Mouse (Mus musculus) midbrain, embryonic 11.5 days (tissue): ENCODE data around the gene Zfp940. TPM values are rescaled to one million over a fixed set of nuclear protein-coding genes. Genes with fewer than 3 reads are reported as not detected.

Source experiments
- ATAC-seq: fragments of 200-750 bp; cut with Nextera tagmentation; 2 replicates; pipeline ENCODE4 v1.8.0; 2017; ENCODE audit warnings: moderate TSS enrichment, moderate library complexity; ENCODE audit not compliant: low FRiP score
- DNase-seq: peaks from one replicate; pipeline ENCODE4 v3.0.0; 2015; ENCODE audit warnings: low spot score; ENCODE audit errors: missing footprints
- H3K27ac ChIP-seq: fragments of 300-500 bp; sonication (generic); 2 replicates; pipeline ENCODE4 v1.5.1; 2014; ENCODE audit warnings: low read depth, low read length
- H3K27me3 ChIP-seq: fragments of 300-500 bp; sonication (generic); 2 replicates; pipeline ENCODE4 v1.6.1; 2014; ENCODE audit warnings: mild to moderate bottlenecking, low read length, moderate library complexity, mixed read lengths; ENCODE audit not compliant: control insufficient read depth, insufficient read depth
- H3K36me3 ChIP-seq: fragments of 300-500 bp; sonication (generic); 2 replicates; pipeline ENCODE4 v1.6.1; 2014; ENCODE audit warnings: mild to moderate bottlenecking, low read length, moderate library complexity, mixed read lengths; ENCODE audit not compliant: control insufficient read depth, insufficient read depth
- H3K4me1 ChIP-seq: fragments of 300-500 bp; sonication (generic); 2 replicates; pipeline ENCODE4 v1.6.1; 2014; ENCODE audit warnings: low read length; ENCODE audit not compliant: control insufficient read depth, insufficient read depth
- H3K4me2 ChIP-seq: fragments of 300-500 bp; sonication (generic); 2 replicates; pipeline ENCODE4 v1.6.1; 2014; ENCODE audit warnings: mild to moderate bottlenecking, moderate library complexity
- H3K4me3 ChIP-seq: fragments of 300-500 bp; sonication (generic); 2 replicates; pipeline ENCODE4 v1.5.1; 2014; ENCODE audit warnings: low read depth, low read length
- H3K9ac ChIP-seq: fragments of 300-500 bp; sonication (generic); 2 replicates; pipeline ENCODE4 v1.6.1; 2014; ENCODE audit warnings: low read length
- H3K9me3 ChIP-seq: fragments of 300-500 bp; sonication (generic); 2 replicates; pipeline ENCODE4 v1.6.1; 2016; ENCODE audit warnings: low read length; ENCODE audit not compliant: control insufficient read depth
- WGBS: fragments of 180-500 bp; shearing (Covaris S2); extraction: QIAGEN DNeasy Blood & Tissue Kit; methylation state at CpG from one replicate; pipeline ENCODE4 v1.1.7; 2014; 5-methylcytosine and 5-hydroxymethylcytosine counted together
- polyA plus RNA-seq: library from polyadenylated mRNA; unstranded; fragments of >200 nt; fragmentation: Nextera tagmentation; extraction: Ambion mirVana; gene quantifications from 2 replicates; pipeline ENCODE4 v1.2.1, GENCODE M21; 2014

The Zfp940 gene
- polyA plus RNA-seq, 1 experiment from 2014 or later, result 12.5 TPM

DNA sequence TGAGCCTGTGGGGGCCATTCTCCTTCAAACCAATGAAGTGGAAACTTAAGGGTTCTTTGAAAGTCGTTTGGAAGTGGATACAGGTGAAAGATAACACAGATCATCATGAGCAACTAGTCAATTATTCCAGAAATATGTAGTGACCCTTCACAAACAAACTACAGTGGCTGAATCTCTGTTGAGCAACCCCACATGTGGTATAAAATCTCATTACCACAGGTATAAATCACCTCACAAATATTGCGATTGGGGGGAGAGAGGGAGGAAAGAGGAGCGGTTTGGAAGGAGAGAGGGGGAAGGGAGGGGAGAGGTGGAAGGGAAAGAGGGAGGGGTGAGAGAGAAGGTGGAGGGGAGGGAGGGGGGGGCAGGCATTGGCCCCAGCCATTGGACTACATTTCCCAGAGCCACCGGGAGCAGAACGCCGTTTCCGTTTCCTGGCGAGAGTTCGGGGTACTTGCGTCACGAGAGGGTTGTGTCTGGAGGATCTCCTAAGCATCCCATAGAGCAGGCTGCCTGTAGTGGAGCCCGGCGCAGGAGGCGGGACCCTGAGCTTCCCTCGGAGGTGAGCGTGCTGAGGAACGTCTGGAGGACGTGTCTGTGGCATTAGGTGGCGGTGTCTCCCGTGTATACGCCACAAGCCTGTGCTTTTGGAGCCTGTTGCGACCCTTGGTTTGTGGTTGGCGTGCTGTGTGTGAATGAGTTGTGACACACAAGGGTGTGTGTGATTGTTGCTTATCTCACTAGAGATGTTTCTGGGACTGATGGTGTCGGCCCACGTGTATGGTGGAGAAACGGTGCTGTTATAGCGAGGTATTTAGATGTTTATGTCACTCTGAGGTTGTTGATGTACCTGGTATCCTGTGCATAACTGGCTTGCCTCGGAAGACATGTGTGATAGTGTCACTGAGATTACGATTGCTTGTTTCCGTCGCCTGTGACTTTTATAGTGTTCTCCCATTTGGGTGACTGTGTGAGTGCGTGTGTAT, 6.4 kb upstream of the Zfp940 start, which contains the start of gene Zfp420:
Zfp420 (plus strand) TSS at position 448 of the 986 bp plus-strand sequence.
- Histone ChIP-seq H3K4me3 (peak within 1 kb of the TSS; percentile 50), H3K9me3 (no peaks in the 10 kb centered on the region), H3K27me3 (no peaks in the 10 kb centered on the region), H3K9ac (peak within 1 kb of the TSS; percentile 58), H3K36me3 (no peaks in the 10 kb centered on the region), H3K4me2 (peak within 1 kb of the TSS; percentile 60), H3K4me1 (peaks cover 6% of the 10 kb centered on the region; the same call in 1 of the 2 replicates), H3K27ac (no peak within 1 kb of the TSS)
- DNase-seq (peak; percentile 96), ATAC-seq (peak; percentile 98)
- 7% methylated on average over 32 of the region's 32 CpGs for WGBS

DNA sequence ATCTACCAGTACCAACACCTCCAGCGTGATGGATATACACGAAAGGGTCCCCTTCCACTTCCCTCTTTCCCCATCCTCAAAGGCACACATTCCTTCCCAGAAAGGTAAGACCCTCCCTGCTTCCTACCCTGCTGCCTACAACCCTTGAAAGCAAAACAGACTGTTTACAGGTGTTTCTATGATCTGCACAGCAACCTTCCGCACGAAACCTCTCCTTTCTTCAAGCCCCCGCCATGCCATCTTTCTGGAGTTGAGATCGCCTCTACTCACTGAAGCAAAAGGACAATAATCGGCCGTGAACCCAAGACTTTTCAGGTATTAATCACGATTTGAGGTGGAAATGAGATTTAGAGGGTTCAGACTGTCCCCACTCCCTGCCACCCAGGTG, 644 bp downstream of the Zfp940 start:
- 58% methylated on average over 9 of the region's 9 CpGs for WGBS
- DNase-seq (no peak), ATAC-seq (peak; percentile 20; the same call in 1 of the 2 replicates)
- no peak overlapping the region for H3K27ac ChIP-seq
- H3K9me3 ChIP-seq, result no peaks in the 10 kb centered on the region
- 0 out of 2 replicates have a peak, but pooled peaks cover 5% of the 10 kb centered on the region for H3K4me1 ChIP-seq
- peak overlapping the region; percentile 57 for H3K4me3 ChIP-seq
- peak overlapping the region; percentile 78 for H3K9ac ChIP-seq
- peak overlapping the region; percentile 74 for H3K4me2 ChIP-seq
- no peaks in the 10 kb centered on the region for H3K27me3 ChIP-seq
- H3K36me3 ChIP-seq, result no peaks in the 10 kb centered on the region

DNA sequence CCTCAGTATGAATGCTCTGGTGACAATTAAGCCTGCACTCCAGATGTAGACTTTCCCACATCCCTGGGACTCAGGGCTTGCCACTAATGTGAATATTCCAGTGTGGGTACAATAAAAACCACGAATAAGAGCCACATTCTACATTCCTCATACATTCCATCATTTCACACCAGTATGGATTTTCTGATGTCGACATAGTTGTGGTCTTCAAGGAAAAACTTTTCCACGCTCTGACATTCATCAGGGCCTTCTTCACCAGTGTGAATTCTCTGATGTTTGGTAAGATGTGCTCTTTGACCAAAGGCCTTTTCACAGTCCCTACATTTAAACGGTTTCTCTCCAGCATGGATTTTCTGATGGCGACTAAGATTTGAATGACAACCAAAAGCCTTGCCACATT, 8.9 kb downstream of the Zfp940 start:
- 93% methylated on average over 5 of the region's 5 CpGs for WGBS
- Histone ChIP-seq H3K4me2 (no peak overlapping the region), H3K9me3 (no peaks in the 10 kb centered on the region), H3K9ac (no peak overlapping the region), H3K27me3 (no peaks in the 10 kb centered on the region), H3K4me1 (no peaks in the 10 kb centered on the region), H3K27ac (no peak overlapping the region), H3K36me3 (peaks cover 10% of the 10 kb centered on the region; the same call in 1 of the 2 replicates), H3K4me3 (no peak overlapping the region)
- DNase-seq, result no peak
- ATAC-seq, result no peak

DNA sequence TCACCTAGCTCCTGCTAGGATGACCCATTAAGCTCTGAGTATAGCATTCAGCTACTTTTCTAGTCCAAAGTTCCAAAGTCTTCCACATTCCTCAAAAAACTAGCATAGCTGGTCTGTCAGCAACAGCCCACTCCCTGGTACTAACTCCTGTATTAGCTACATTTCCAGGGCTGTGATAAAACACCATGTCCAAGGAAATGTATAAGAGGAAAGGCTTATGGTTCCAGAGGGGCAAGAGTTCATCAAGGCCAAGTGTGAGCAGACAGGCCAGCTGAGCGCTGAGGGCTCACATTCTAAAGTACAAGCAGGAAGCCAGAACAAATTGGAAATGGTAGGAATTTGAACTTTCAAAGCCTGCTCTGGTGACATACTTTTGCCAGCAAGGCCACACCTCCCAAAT, 11.4 kb downstream of the Zfp940 start:
- H3K4me3 ChIP-seq, result no peak overlapping the region
- ATAC-seq (no peak), DNase-seq (no peak)
- no peaks in the 10 kb centered on the region for H3K9me3 ChIP-seq
- H3K4me1 ChIP-seq, result no peaks in the 10 kb centered on the region
- H3K27me3 ChIP-seq, result no peaks in the 10 kb centered on the region
- no peak overlapping the region for H3K9ac ChIP-seq
- no peak overlapping the region for H3K27ac ChIP-seq
- no peak overlapping the region for H3K4me2 ChIP-seq
- H3K36me3 ChIP-seq, result peaks cover 10% of the 10 kb centered on the region; the same call in 1 of the 2 replicates
- 93% methylated on average over 1 of the region's 1 CpGs for WGBS

DNA sequence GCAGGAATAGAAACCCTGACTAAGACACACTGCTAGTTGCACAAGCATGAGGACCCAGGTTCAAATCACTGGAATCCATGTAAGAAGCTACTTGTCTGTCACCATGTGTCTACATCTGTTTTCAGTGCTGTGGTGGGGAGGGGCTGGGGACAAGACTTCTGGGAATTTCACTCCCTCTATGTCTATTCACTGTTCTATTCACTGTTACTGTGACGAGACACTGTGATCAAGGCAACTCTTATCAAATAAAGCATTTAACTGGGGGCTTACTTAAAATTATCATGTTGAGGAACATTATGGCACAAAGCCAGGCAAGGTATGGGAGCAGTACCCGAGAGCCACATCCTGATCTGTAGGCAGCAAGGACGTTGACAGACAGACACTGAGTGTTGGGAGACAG, 14.2 kb downstream of the Zfp940 start:
- H3K9me3 ChIP-seq, result no peaks in the 10 kb centered on the region
- H3K27ac ChIP-seq, result no peak overlapping the region
- DNase-seq, result no peak
- no peak overlapping the region for H3K4me2 ChIP-seq
- H3K4me1 ChIP-seq, result no peaks in the 10 kb centered on the region
- no peak for ATAC-seq
- no peak overlapping the region for H3K9ac ChIP-seq
- peaks cover 3% of the 10 kb centered on the region; the same call in 1 of the 2 replicates for H3K36me3 ChIP-seq
- H3K4me3 ChIP-seq, result no peak overlapping the region
- no peaks in the 10 kb centered on the region for H3K27me3 ChIP-seq
- 86% methylated on average over 3 of the region's 3 CpGs for WGBS

DNA sequence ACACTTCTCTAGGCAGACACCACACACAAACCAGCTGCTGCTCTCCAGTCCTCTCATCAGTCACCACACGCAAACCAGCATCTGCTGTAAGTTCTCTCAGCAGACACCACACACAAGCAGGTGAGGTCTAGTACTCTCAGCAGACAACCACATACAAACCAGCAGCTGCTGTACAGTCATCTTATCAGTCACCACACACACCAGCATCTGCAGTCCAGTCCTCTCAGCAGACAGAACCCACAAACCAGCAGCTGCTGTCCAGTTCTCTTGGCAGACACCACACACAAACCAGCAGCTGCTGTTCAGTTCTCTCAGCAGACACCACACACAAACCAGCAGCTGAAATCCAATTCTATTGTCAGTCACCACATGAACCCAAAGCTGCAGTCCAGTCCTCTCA, 16.7 kb downstream of the Zfp940 start:
- no peaks in the 10 kb centered on the region for H3K27me3 ChIP-seq
- no peak for DNase-seq
- H3K9me3 ChIP-seq, result no peaks in the 10 kb centered on the region
- no peak overlapping the region for H3K9ac ChIP-seq
- H3K27ac ChIP-seq, result no peak overlapping the region
- H3K4me1 ChIP-seq, result no peaks in the 10 kb centered on the region
- ATAC-seq, result no peak
- no peak overlapping the region for H3K4me2 ChIP-seq
- 97% methylated on average over 1 of the region's 1 CpGs for WGBS
- no peak overlapping the region for H3K4me3 ChIP-seq
- H3K36me3 ChIP-seq, result no peaks in the 10 kb centered on the region

DNA sequence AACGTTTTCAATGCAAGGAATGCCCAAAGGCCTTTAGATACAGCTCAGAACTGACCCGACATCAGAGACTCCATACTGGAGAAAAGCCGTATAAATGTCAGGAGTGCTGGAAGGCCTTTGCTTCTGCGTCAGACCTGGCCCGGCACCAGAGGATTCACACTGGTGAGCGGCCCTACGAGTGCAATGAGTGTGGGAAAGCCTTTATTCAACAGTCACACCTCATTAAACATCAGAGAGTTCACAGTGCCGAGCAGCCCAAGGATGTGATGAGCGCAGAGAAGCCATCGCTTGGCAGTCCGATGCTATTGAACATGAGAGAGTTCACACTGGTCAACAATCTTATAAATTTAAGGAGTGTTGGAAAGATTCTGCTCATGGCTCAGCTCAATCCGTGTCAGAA, 23.7 kb downstream of the Zfp940 start:
- 84% methylated on average over 12 of the region's 12 CpGs for WGBS
- H3K9ac ChIP-seq, result no peak overlapping the region
- DNase-seq (no peak), ATAC-seq (no peak)
- H3K27ac ChIP-seq, result no peak overlapping the region
- H3K27me3 ChIP-seq, result no peaks in the 10 kb centered on the region
- H3K4me2 ChIP-seq, result no peak overlapping the region
- H3K4me3 ChIP-seq, result no peak overlapping the region
- H3K9me3 ChIP-seq, result no peaks in the 10 kb centered on the region; the same call in 1 of the 2 replicates
- no peaks in the 10 kb centered on the region for H3K4me1 ChIP-seq
- peaks cover 39% of the 10 kb centered on the region for H3K36me3 ChIP-seq

DNA sequence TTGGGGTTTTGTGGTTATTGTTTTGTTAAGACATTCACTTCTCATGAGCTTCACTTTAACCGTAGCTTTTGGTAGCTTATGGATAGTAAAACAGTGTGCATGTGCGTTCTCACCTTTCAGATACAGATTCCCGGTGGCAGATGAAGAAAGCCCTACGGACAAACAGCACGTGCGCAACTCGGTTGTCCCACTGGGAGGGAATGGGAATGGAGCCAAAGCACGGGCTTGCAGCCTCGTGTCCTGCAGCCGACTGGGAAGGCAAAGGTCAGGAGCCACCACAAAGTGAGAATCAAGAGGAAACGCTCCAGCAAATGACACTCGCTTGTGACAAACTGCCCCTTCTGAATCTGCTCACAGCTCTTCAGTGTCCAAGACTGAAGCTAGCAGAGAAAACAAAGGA, 25.5 kb downstream of the Zfp940 start:
- Histone ChIP-seq H3K27ac (no peak overlapping the region), H3K36me3 (peaks cover 39% of the 10 kb centered on the region), H3K4me1 (no peaks in the 10 kb centered on the region), H3K9ac (no peak overlapping the region), H3K4me2 (no peak overlapping the region), H3K27me3 (no peaks in the 10 kb centered on the region), H3K9me3 (no peaks in the 10 kb centered on the region; the same call in 1 of the 2 replicates), H3K4me3 (no peak overlapping the region)
- WGBS, result 97% methylated on average over 12 of the region's 12 CpGs
- no peak for ATAC-seq
- no peak for DNase-seq

DNA sequence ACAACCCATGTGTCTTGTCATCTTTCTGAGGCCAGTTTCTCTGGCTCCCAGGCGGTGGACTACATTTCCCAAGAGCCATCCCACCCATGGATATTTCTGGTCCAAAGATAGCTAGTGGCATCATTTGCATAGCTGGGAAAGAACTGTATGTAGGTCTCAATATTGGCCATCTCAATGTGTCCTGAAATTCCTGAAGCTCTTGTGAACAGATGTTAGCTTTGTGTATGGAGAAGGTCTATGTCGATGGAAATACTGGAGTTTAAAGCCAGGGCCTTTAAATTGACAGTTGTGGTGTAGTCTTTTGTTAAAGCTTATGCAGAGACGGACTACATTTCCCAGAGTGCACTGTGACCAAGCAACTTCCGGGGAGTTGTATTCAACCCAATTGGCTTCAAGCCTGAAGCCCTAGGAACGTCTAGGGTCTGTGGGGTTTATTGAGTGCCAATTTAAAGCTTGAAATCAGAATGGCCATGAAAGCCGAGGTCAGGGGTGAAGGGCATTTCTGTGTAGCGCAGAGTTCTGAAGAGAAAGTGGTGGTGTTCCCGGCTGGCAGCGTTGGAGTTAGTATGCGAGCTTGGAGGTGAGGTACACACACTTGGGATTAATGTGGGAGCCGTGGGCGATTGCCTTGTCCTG, 34.7 kb downstream of the Zfp940 start:
- Histone ChIP-seq H3K27me3 (no peaks in the 10 kb centered on the region), H3K4me1 (peaks cover 17% of the 10 kb centered on the region), H3K36me3 (no peaks in the 10 kb centered on the region), H3K27ac (no peak overlapping the region), H3K9ac (peak overlapping the region; percentile 67), H3K4me2 (peak overlapping the region; percentile 63), H3K4me3 (peak overlapping the region; percentile 52), H3K9me3 (no peaks in the 10 kb centered on the region)
- DNase-seq (peak; percentile 99), ATAC-seq (peak; percentile 84)
- WGBS, result 4% methylated on average over 12 of the region's 12 CpGs
